Mouse (Mus musculus) ES-CJ7 (cell line): ENCODE measurements around the gene Dysf.
A peak's percentile ranks its signal among the peaks of the same experiment; 100 is the strongest.

ENCODE experiments used
- DNase-seq: peaks from one replicate; pipeline ENCODE4 v3.0.0; 2011; ENCODE audit warnings: low read depth, low spot score

The Dysf gene

GRCm38 (mm10) chr6:84050238-84050637 lies 41.8 kb downstream of the Dysf start:
- no peak for DNase-seq

DNA sequence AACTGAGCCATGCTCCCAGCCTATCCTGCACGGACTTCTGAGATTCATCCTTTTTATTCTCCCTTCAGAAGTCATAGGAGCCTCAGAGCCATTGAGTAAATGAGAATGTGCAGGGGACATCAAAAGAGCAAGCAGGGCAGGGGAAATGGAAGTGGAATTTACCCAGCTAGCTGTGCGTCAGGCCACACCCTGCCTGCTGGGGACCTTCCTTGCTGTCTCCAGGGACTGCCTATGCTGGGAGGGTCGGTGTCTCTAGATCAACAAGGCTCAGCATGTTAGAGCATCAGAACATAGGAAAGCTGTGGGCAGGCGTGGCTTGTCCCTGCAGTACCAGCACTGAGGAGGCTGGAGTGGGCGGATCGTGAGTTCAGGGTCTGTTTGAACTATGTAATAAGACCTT lies 42.6 kb downstream of the Dysf start:
- peak; percentile 83 for DNase-seq

DNA sequence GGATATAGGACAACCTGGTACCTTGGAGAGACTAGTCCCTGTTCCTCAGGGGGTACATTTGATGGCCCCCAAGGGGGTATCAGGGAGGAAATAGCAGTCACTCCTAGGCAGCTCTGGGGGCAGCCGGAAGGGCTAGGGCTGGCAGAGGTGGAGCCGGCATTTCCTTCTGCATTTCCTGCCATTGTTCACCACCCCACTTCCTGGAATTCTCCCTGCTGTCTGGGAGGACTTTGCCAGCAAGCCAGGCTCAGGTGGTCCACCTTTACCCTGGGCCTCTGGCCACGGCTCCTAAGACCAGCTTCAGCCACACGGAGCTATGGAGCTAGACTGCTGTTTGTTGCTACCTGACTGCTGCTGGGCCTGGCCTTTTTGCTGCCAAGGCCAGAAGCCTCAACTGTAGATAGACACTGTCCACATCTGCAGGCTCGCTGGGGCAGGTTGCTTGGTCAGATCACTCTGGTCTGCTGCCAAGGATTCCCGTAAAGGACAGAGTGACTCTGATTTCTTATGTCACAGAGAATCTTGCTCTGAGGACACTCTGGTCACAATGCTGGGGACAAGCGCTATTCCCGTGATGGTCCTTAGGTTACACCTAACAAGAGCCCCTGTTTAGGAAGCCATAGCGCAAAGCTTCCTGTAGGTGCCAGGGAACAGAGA lies 45.6 kb downstream of the Dysf start:
- no peak for DNase-seq

DNA sequence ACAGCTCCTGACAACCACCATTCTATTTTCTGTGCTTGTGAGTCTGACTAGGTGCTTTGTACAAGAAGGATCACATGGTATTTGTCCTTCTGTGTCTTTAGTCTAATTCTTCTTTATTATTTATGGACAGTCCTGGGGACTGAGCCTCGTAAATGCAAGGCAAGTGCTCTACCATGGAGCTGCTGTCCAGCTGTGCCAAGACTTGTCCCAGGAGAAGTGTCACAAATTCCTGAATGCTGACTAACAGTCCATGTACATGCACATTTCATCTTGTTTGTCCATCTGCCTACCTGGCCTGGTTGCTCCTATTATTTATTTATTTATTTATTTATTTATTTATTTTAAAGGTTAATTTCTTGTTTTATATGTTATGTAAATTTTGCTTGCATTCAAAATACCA lies 47.2 kb downstream of the Dysf start:
- DNase-seq: no peak

- DNase-seq: no peak
Measured at GRCm38 (mm10) chr6:84057216-84057615, 48.8 kb downstream of the Dysf start.

DNA sequence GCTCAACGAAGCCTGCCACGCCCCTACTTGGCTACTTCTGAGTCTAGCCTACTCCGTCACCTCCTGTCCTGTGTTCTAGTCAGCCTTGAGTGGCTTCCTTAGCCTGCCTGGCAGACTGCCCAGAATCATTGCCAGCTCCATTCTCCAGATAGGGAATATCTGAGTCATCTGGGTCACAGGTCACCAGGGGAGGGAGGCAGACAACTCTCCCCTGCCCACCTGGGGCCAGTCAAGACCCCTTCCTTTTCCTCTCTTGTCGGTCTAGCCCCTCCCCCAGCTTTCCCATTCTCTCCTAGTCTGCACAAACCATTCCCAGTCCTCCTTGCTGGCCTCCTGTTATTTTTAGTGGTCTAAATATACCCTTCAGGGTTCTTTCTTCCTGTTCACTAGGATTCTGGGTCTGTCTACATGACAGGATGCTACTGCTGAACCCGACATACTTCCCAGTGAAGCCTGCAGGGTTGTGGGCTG lies 50.3 kb downstream of the Dysf start:
- DNase-seq: no peak

DNA sequence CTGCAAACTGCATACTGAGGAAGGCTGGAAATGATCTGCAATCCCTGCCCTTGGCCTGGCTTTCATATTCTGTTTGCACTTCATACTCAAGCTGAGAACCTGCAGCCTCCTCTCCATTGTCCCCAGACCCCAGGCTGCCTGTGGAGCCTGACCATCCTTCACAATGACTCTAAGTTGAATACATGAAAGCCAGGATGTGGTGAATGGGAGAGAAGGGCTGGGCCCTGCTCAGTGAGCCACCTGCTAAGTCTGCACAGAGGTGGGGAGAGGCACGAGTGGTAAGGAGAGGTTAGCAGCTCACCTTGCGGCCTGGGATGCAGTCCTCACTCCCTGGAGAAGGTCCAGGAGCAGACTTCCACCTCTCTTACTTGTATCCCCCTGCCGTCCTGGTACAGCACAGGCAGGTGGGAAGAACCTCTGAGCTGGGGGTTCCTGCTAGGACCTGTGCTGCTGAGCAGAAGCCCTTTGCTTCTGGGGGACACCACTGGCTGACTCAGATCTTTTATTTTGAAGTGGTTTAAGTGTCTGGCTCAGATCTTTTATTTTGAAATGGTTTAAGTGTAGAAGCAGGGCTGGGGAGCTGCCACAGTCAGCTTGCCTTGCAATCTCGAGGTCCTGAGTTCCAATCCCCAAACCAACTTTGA lies 51.5 kb downstream of the Dysf start:
- peak; percentile 44 for DNase-seq

GRCm38 (mm10) chr6:84061328-84061727 lies 52.9 kb downstream of the Dysf start:
- DNase-seq: peak; percentile 77

DNA sequence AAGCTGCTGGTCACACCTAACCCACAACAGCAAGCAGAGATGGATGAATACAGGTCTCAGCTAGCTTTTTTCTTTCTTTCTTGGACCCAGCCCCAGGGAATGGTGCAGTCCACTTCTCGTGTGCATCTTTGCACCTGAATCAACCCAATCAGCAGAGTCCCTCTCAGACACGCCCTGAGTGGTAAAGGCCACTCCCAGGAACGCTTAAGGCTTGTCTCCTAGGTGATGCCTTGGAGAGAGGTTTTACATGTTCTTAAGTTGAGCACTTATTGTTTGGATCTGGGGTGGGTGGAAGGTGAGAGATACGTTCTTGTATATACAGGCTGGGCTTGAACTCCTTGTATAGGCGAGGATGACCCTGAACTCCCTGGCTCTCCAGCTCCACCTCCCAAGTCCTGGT lies 54.2 kb downstream of the Dysf start:
- peak; percentile 82 for DNase-seq

DNA sequence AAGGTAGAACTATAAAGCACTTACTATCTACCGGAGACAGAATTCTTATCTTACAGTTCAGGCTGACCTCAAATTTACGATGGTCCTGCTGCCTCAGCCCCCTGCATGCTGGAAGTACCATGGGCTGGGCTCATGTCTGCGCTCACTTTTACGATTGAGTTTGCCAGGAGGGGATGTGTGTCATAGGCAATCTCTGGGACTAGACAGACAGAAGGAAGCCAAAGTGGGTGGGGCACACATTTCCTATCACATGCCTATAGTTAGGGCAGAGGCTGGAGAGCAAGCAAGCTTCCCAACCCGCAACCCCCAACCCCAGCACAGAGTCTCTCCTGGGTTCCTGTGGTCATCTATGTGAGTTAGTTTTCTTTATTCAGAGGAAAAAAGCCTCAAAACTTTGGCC lies 59.8 kb downstream of the Dysf start:
- DNase-seq: no peak

DNA sequence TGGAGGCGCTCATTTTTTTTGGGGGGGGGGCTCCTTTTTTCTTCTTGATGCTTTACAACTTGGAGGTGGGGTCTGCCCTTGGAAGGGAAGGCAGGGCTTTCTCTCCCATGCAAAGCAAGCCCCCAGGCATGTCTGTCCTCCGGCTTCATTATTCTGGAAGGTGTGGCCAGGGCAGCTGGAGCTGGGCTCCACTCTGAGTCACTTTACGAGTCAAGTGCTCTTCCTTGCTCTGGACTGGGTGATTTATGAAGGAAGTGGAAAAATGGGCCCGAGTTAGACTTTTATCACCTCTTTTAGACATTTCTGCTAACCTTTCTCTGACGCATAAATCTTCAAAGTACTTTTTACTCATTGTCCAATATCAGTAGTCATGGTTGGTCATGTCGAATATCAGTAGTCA lies 61.9 kb downstream of the Dysf start:
- DNase-seq: no peak

DNA sequence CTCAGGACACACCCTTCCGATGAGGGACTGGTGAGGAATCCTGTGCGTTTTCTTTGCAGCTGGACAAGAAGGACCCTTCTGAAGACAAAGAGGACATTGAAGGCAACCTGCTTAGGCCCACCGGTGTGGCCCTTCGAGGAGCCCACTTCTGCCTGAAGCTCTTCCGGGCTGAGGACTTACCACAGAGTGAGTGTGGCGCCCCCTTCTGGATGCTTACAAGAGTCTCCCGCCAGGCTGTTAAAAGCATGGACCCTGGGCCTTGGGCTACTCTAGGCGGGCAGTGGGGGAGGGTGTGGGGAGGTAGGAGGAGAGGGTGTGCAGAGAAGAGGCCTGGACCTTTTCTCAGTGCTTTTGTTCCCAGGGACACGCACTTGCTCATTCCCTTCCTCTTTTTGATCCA lies 64.2 kb downstream of the Dysf start:
- DNase-seq: peak; percentile 75

DNA sequence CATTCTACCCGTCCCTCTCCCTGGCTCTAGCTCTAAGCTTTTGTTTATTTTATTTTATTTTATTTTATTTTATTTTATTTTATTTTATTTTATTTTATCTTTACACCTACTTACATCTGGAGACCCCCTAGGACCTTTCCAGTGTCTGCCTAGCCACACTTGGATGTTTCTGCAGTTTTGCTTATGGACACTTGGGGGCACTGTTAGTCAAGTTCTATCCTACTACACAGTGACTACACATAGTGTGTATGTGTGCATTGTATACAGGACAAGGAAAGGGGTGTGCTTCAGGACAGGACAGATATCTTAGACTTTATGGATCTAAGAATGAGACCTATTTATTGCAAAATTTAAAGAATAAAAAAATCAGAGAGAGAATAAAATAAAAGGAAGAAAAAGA lies 69.8 kb downstream of the Dysf start:
- DNase-seq: peak; percentile 55

GRCm38 (mm10) chr6:84080631-84081030 lies 72.2 kb downstream of the Dysf start:
- no peak for DNase-seq

DNA sequence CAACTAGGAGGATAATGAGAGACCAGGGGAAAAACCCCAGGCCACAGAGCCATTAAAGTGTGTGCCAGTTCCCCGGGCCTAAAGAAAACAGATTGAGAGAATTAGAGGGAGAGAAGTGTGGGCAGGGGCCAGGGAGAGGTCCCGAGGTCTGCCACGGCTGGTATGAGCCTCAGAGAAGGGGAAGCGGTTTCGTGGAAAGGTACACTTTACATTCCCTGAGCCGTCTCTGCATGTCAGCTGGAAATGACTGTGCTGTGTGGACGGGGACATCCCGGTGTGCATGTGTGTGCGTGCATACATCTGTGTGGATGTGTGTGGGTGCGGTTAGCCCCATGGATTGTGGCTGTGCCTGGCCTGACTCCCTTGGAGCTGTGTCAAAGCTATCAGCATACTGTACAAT lies 76.4 kb downstream of the Dysf start:
- DNase-seq: no peak

DNA sequence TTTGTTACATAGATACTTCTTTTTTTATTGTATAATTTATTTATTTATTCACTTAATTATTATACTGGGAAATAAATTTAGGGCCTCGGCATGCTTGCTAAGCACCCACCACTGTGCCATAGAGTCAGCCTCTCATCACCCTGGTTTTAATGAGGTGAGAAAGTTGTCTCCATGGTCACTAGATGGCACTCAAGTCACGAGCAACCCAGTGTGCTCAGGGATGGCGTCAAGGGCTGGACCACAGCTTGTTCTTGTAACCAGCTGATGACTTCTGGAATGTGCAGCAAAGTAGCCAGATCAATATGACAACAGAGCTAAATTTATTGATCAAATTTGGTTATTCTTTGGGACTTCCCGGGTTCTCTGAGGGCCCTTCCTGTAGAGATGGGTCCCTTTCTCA lies 85.1 kb downstream of the Dysf start:
- DNase-seq: peak; percentile 76

DNA sequence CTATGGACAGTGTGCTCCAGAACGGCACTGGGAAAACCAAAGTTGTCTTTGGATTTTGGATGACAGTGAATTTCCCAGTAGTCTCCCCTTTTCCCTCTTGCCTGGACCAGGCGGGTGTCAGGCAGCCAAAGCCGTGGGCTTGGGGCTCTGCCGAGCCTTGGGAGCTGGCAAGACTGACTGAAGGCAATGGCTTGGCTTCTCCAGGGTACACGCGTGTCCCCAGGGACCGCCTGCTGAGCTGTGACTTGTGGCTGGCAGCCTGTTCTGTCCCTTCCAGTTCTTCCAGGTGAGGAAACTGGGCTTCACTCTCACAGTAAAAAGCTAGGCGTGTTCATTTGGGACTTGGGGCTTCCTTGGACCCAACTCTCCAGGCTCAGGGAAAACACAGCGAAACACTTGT lies 86.1 kb downstream of the Dysf start:
- DNase-seq: no peak

- peak; percentile 93 for DNase-seq
Measured at GRCm38 (mm10) chr6:84094998-84095397, 86.6 kb downstream of the Dysf start.

DNA sequence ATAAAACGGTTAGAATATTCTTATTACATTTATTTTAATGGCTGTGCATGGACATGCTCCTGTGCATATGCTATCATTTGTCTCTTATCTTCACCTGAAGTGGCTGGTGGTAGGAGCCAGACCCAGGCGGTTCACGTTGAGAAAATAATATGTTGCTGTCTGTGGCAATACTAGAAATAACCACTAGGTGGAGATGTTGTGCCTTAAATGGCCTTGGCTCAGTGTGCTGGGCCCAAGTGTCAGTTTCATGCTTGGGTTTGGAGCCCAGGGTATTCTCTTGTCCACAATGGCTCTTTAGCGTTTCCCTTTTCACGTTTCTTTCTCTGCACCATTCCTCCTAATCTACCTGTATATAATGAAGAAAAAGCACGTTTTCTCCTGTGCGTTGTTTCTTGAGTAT lies 87.5 kb downstream of the Dysf start:
- peak; percentile 88 for DNase-seq

- DNase-seq: no peak
Measured at GRCm38 (mm10) chr6:84102002-84102401, 93.6 kb downstream of the Dysf start.

DNA sequence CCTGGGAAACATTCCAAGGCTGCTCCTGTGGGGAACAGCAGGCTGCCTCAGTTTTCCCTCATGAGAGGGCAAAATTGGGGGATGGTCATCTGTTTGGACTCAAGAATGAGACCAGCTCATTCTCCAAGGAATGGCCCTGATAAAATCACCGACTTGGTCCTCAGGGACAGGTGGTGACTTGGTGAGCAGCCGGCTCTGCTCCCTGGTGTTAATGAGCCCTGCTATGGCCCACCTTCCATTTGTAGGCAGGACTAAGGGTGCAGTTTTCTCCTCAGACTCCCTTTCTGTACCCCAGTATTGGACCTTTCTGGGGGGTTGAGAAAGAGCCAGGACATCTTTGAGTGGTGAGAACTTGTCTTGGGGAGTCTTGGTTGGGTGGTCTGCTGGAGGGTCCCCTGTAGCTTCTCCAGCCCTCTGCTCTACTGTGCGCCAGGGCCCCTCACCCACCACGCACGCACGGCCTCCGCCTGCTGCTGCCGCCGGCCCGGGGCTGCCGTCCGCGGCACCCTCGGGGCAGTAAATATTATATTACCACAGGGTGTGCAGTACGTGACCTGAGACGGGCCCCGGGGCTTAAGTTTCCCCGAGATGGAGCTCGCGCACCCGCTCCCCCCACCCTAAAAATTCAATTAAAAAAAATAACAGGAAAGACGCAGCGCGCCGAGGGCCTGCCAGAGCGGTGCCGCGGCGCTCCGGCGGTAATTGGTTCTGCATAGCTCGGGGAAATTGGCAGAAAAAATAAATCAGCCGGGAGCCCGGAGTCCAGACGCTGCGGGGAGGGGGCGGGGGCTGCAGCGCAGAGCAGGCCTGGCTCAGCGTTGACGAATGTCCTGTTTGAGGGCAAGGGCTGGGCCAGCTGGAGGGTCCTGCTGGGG lies 97.0 kb downstream of the Dysf start:
- DNase-seq: no peak

GRCm38 (mm10) chr6:84106082-84106481 lies 97.7 kb downstream of the Dysf start:
- no peak for DNase-seq

- no peak for DNase-seq
Measured at GRCm38 (mm10) chr6:84110377-84110776, 102.0 kb downstream of the Dysf start.
